Mouse (Mus musculus) hindbrain, embryonic 10.5 days (tissue): ENCODE data around the gene Map3k9. TPM values are rescaled to one million over a fixed set of nuclear protein-coding genes. Genes with fewer than 3 reads are reported as not detected.

ENCODE experiments used
- DNase-seq: peaks from one replicate; pipeline ENCODE4 v3.0.0-alpha.2; 2017; ENCODE audit warnings: low spot score
- H3K27ac ChIP-seq: fragments of 300-500 bp; sonication (generic); 2 replicates; pipeline ENCODE4 v1.5.1; 2016; ENCODE audit warnings: mild to moderate bottlenecking, moderate library complexity
- H3K27me3 ChIP-seq: fragments of 300-500 bp; sonication (generic); 2 replicates; pipeline ENCODE4 v1.6.1; 2016; ENCODE audit warnings: mild to moderate bottlenecking; ENCODE audit not compliant: poor library complexity, insufficient read depth, severe bottlenecking
- H3K36me3 ChIP-seq: fragments of 300-500 bp; sonication (generic); 2 replicates; pipeline ENCODE4 v1.6.1; 2016; ENCODE audit warnings: mild to moderate bottlenecking, moderate library complexity
- H3K4me1 ChIP-seq: fragments of 300-500 bp; sonication (generic); replicated peaks from 2 replicates; pipeline ENCODE4 v1.6.1; 2016; ENCODE audit warnings: mild to moderate bottlenecking
- H3K4me3 ChIP-seq: fragments of 300-500 bp; sonication (generic); 2 replicates; pipeline ENCODE4 v1.5.1; 2016; ENCODE audit warnings: mild to moderate bottlenecking, moderate library complexity
- H3K9me3 ChIP-seq: fragments of 300-500 bp; sonication (generic); 2 replicates; pipeline ENCODE4 v1.6.1; 2016; ENCODE audit warnings: mild to moderate bottlenecking, moderate library complexity
- WGBS: fragments of 180-500 bp; shearing (Covaris S2); methylation state at CpG from one replicate; pipeline ENCODE4 v1.1.7; 2016; 5-methylcytosine and 5-hydroxymethylcytosine counted together
- polyA plus RNA-seq: library from polyadenylated mRNA; unstranded; fragments of >200 nt; fragmentation: Nextera tagmentation; extraction: Ambion mirVana; gene quantifications from 2 replicates; pipeline ENCODE4 v1.2.1, GENCODE M21; 2016

Map3k9 gene
- polyA plus RNA-seq: 1.3 and 2.1 TPM in 2 replicates

DNA sequence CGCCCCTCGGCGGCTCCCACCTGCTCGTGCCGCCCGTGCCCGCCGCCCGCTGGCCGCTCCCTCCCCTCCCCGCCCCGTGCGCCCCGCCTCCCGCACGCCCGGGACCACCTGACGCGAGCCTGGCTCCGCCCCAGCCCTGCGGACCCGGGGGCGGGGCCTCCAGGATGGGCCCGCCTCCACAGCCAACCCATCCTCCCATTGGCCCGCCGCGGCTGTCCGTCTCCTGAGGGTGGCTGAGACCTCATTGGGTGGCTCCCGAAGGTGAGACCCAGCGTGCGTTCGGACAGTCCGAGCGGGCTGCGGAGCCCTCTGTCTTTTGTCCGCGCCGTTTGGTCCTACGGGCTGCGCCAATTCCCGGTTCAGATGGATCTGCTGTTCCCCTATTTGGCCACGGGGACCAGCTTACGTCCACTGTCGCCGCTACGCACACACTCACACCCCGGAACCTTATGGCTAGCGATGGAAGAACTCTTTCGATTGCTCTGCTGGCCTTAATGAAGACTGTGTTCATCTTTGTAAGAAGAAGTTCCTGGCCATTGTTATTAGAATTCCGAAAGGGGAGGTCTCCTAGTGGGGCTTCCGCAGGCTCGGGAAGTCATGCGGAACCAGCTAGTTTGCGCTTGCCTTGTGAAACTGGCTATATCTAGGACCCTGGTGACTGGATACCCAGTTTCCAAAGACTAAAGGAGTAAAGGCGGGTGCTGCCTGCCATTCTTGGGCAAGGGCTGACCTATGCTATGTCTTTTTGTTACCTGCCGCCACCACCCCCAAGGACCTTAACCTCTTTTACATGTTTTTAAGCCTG lies at the start of gene Map3k9:
TSS of gene Map3k9 (minus strand) at position 71 of the 805 bp plus-strand sequence.
- Histone ChIP-seq H3K27me3 (peaks cover 46% of the 10 kb centered on the region), H3K27ac (peak within 1 kb of the TSS; percentile 85), H3K36me3 (no peaks in the 10 kb centered on the region), H3K4me1 (peaks cover 39% of the 10 kb centered on the region), H3K4me3 (peak within 1 kb of the TSS; percentile 84), H3K9me3 (no peaks in the 10 kb centered on the region)
- peak; percentile 94 for DNase-seq
- under 1% methylated on average over 55 of the region's 56 CpGs for WGBS

DNA sequence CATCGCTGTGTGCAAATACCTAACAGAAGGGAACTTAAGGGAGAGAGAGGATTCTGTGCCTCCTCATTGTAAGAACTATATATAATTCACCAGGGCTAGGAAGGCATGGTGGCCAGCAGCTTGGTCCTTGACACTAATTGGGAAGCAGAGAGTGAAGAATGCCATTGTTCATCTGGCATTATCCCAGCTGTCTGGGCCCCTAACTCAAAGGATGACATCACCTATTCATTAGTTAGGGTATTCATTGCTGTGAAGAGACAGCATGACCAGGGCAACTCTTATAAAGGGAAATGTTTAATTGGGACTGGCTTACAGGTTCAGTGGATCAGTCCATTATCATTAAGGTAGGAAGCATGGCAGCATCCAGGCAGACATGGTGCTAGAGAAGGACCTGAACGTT lies 47.4 kb upstream of the Map3k9 start:
- no peak for DNase-seq
- 77% methylated on average over 2 of the region's 2 CpGs for WGBS
- no peaks in the 10 kb centered on the region for H3K36me3 ChIP-seq
- H3K27me3 ChIP-seq: 0 out of 2 replicates have a peak, but pooled peaks cover 3% of the 10 kb centered on the region
- H3K4me3 ChIP-seq: no peak overlapping the region
- peaks cover 6% of the 10 kb centered on the region for H3K4me1 ChIP-seq
- H3K9me3 ChIP-seq: no peaks in the 10 kb centered on the region
- H3K27ac ChIP-seq: no peak overlapping the region

DNA sequence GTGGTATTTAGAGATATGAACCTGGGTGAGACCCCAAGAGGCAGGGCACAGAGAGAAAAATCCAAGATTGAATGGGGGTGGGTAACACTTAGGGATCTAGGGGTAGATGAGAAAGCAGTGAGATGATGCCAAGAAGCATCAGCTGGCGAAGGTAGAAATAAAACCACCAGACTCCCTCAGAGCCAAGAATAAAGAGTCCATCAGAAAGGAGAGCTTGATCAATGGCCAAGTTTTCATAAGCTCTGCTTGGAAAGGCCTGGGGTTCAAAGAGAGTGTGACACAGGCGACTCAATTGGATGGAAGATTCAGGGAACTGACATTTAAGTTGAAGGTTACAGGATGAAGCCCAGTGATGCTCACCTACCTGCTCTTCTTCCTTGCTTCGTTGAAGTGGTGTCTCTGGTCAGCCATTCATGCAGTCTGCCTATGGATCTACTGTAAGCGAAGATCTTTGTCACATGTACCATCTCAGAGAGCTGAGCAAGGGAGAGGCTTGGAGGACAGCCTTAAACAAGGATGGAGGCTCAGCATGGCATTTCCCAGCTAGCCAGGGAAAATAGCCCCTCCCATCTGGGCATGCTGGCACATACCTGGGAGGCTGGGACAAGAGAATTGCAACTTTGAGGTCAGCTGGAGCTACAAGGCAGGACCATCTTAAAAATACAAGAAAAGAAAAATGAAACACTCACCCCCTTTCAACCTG lies 42.0 kb upstream of the Map3k9 start:
- DNase-seq: no peak
- Histone ChIP-seq H3K4me1 (no peaks in the 10 kb centered on the region), H3K27me3 (no peaks in the 10 kb centered on the region), H3K4me3 (no peak overlapping the region), H3K9me3 (no peaks in the 10 kb centered on the region), H3K27ac (no peak overlapping the region), H3K36me3 (no peaks in the 10 kb centered on the region)
- 87% methylated on average over 4 of the region's 4 CpGs for WGBS

DNA sequence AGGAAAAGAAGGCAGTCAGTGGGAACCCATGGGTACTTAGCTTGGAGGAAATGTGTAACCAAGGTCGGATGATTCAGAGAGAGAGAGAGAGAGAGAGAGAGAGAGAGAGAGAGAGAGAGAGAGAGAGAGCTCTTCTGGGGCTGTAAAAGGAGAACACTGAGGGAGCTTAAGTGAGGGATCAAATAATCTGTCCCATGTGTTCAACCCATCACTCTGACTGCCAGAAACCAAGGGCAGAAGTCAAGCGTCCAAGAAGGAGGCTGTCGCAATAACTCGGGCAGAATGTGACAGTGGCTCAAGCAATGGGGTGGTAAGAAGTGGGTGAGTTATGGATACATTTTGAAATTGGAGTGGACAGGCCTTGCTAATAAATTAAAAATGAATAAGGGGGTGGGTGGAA lies 41.2 kb upstream of the Map3k9 start:
- Histone ChIP-seq H3K36me3 (no peaks in the 10 kb centered on the region), H3K4me1 (peaks cover under 1% of the 10 kb centered on the region), H3K27ac (no peak overlapping the region), H3K9me3 (no peaks in the 10 kb centered on the region), H3K27me3 (no peaks in the 10 kb centered on the region), H3K4me3 (no peak overlapping the region)
- WGBS: 79% methylated on average over 4 of the region's 4 CpGs
- DNase-seq: no peak

DNA sequence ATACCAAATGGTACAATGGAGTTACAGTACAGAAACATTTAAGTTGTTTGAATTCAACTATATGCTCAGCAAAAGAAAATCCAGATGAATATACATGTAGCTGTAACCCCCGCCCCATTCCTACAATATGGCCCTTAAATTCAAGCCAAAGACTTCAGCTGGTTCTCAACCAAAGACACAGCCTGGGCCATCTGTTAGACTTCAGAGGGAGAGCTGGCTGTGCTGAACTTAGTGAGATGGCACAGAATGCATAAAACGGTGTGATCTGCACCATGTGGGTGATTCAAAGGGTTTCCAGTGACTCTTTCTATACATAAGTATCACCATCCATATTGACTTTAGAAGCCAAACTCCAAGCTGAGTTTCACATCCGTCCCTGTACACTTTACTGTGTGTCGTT lies 39.7 kb upstream of the Map3k9 start:
- no peak overlapping the region for H3K27ac ChIP-seq
- H3K9me3 ChIP-seq: no peaks in the 10 kb centered on the region
- H3K4me1 ChIP-seq: peaks cover 12% of the 10 kb centered on the region
- no peak overlapping the region for H3K4me3 ChIP-seq
- H3K36me3 ChIP-seq: no peaks in the 10 kb centered on the region
- DNase-seq: no peak
- WGBS: 84% methylated on average over 4 of the region's 4 CpGs
- no peaks in the 10 kb centered on the region for H3K27me3 ChIP-seq

DNA sequence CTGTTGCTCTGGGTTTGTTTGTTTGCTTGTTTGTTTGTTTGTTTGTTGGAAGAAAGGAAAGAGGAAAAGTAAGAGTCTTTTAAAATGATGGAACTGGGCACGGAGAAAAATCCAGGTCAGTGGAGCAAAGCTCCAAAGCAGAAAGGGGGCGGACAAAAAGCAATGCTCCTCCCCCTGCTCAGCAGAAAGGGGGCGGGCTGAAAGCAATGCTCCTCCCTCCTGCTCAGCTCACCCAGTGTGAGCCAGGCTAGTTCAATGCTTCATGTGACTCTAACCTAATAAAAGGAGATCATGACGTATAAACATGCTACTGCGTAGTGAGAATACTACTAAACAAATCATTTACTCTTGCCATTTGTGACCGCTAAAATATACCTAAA lies 36.1 kb upstream of the Map3k9 start:
- Histone ChIP-seq H3K9me3 (no peaks in the 10 kb centered on the region), H3K27ac (peak overlapping the region; percentile 80), H3K36me3 (no peaks in the 10 kb centered on the region), H3K4me3 (peak overlapping the region; percentile 38), H3K4me1 (peaks cover 12% of the 10 kb centered on the region), H3K27me3 (peaks cover 9% of the 10 kb centered on the region)
- WGBS: 40% methylated on average over 6 of the region's 6 CpGs
- peak; percentile 45 for DNase-seq

DNA sequence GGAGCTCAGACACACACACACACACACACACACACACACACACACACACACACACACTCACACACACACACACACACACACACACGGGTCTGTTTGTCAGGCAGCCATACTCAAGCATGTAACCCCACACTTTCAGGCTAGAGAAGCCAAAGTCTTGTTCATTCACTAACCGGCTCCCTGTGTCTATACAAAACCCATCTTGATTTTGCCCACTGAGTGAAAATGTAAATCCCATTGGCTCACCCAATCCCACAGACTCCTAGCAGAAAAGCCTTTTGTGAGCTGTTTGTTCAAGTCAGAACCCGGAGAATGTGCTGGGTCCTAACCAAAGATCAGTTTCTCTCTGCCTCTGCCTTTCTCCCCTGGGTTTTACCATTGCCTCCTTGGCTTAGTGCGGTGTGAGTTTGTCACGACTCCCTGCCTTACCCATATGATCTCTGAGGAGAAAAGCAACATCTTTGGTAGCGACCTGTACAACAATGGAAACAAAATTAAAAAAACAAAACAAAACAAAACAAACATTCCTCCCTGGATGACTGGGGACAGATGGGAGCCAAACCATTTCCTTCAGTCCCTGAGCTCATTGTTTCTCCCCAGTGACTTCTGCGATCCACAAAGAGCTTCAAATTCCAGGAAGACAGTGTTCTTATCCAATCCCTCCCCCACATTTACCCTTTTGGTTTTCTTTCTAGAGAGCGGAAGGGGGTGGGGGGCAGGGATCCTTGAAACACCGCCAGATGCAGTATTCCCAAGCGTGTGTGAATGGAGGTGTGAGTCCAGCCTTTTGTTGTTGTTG lies 35.6 kb upstream of the Map3k9 start:
- H3K27ac ChIP-seq: peak overlapping the region; percentile 80
- peak; percentile 42 for DNase-seq
- H3K9me3 ChIP-seq: no peaks in the 10 kb centered on the region
- peaks cover 9% of the 10 kb centered on the region for H3K27me3 ChIP-seq
- H3K4me3 ChIP-seq: peak overlapping the region; percentile 38
- H3K36me3 ChIP-seq: no peaks in the 10 kb centered on the region
- WGBS: 13% methylated on average over 10 of the region's 10 CpGs
- H3K4me1 ChIP-seq: peaks cover 12% of the 10 kb centered on the region

DNA sequence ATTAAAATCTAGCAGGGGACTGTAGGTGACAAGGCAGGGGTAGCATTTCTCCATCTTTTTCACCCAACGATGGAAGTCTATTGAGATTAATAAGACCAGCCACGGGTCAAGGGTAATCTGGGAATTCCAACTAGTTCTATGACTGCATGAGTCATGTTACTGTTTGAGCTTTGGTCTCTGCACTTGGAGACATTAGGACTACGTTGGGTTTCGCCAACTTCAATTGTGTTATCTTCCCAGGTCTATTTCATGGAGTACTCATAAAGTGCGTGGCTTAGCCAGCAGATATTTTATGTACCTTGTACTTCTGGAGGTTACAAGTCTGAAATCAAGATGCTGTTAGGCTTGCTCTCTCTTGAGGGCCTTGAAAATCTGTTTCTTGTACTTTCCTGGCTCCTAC lies 33.8 kb upstream of the Map3k9 start:
- no peaks in the 10 kb centered on the region for H3K9me3 ChIP-seq
- peaks cover 15% of the 10 kb centered on the region for H3K27me3 ChIP-seq
- H3K36me3 ChIP-seq: no peaks in the 10 kb centered on the region
- H3K4me1 ChIP-seq: peaks cover 17% of the 10 kb centered on the region
- no peak overlapping the region for H3K27ac ChIP-seq
- no peak for DNase-seq
- H3K4me3 ChIP-seq: no peak overlapping the region
- 94% methylated on average over 5 of the region's 5 CpGs for WGBS

DNA sequence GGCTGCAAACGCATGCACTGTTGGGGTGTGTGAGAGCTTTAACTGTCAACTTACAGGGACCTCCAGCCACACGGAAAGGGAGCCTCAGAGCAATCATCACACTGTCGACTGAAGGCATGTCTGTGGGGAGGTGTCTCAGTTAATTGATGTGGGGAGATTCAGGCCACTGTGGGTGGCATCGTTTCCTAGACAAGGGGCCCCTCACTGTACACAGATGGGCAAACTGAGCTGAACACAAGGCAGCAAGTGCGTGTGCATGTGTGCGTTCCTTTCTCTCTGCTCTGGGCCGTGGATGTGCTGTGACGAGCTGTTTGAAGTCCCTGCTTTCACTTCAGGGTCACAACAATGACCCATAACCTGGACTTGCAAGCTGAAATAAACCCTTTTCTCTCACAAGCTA lies 29.4 kb upstream of the Map3k9 start:
- Histone ChIP-seq H3K27me3 (peaks cover 42% of the 10 kb centered on the region), H3K36me3 (no peaks in the 10 kb centered on the region), H3K27ac (0 out of 2 replicates have a peak overlapping the region, but pooled peaks have one; percentile 12), H3K4me3 (no peak overlapping the region), H3K9me3 (no peaks in the 10 kb centered on the region), H3K4me1 (peaks cover 32% of the 10 kb centered on the region)
- WGBS: 49% methylated on average over 8 of the region's 8 CpGs
- no peak for DNase-seq

DNA sequence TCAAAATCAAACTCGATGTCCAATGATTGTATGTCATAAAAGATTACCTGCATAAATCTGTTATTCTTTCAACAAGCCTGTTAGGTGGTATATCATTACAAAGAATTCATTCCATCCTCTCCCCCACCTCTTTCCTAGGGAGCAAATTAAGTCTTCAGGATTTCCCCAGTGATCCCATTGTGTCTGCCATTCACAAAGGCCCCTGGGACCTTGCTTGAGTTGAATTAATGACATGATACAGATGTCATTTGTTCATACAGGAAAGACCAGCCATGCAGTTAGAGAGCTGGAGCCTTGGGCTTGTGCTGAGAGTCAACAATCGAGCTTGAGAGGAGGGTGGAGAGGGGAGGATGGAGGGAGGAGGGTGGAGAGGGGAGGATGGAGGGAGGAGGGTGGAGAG lies 27.6 kb upstream of the Map3k9 start:
- H3K4me3 ChIP-seq: no peak overlapping the region
- WGBS: 59% methylated on average over 2 of the region's 2 CpGs
- no peak overlapping the region for H3K27ac ChIP-seq
- H3K36me3 ChIP-seq: no peaks in the 10 kb centered on the region
- H3K9me3 ChIP-seq: no peaks in the 10 kb centered on the region
- H3K4me1 ChIP-seq: peaks cover 38% of the 10 kb centered on the region
- no peak for DNase-seq
- peaks cover 38% of the 10 kb centered on the region for H3K27me3 ChIP-seq

DNA sequence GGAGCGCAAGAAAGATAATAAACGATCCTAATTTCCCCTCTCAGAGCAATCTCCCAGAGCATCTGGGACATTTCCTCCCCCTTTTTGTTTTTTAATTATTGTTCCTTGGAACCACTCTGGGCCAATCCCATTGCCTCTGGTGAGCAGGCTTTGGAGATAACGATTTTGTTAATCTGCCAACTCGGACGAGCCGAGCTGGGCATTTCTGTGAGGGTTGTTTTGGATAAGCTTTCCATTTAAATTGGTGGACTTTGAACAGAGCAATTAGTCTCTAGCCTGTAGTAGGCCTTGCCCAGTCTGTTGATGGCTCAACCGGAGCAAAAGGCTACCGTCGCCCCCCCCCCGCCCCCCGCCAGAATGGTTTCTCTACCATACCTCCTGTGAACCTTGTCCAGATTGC lies 27.0 kb upstream of the Map3k9 start:
- no peak for DNase-seq
- Histone ChIP-seq H3K36me3 (no peaks in the 10 kb centered on the region), H3K4me1 (peaks cover 42% of the 10 kb centered on the region), H3K27me3 (peaks cover 38% of the 10 kb centered on the region), H3K4me3 (peak overlapping the region; percentile 43), H3K9me3 (no peaks in the 10 kb centered on the region), H3K27ac (0 out of 2 replicates have a peak overlapping the region, but pooled peaks have one; percentile 54)
- WGBS: 31% methylated on average over 11 of the region's 11 CpGs

DNA sequence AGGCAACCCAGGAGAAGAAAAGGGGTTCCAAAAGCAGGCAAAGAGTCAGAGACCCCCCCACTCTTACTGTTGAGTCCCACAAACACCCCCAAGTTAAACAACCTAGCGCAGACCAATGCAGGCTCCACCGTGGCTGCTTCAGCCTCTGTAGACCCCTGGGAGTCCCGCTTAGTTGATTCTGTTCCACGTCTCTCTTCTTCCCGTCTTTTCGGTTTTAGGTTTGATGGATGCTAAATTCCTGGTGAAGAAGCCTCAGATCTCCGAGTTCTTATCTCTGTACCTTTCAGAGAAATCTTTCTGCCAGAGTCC lies 26.5 kb upstream of the Map3k9 start:
- Histone ChIP-seq H3K4me1 (peaks cover 42% of the 10 kb centered on the region), H3K27ac (peak overlapping the region; percentile 54), H3K4me3 (peak overlapping the region; percentile 43), H3K9me3 (no peaks in the 10 kb centered on the region), H3K36me3 (no peaks in the 10 kb centered on the region), H3K27me3 (peaks cover 36% of the 10 kb centered on the region)
- no peak for DNase-seq
- 4% methylated on average over 7 of the region's 7 CpGs for WGBS
